Mouse (Mus musculus): Measurements from ENCODE around the gene Nlrp9c.
"Not testable (repeated sequence)": the region's sequence is repeated elsewhere in the genome, so short reads cannot be mapped to it uniquely, and the experiment has no call there.

DNA sequence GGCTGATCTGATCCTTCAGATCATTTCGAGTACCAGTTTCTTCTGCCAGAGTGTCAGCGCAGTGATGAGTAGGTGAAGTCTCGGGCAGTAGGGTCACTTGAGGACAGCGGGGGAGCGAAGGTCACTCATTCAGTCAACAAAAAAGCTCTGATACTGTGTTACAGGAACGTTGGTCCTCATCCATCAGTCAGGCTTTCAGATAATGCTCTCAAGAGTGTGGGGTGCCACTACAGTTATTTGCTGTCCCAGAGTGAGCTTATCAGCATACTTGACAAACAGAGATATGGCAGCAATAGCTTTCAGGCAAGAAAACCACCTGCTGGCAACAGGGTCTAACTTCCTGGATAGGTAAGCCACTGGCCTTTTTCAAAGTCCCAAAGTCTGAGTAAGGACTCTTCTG, 46.8 kb downstream of the Nlrp9c start:
- not testable (repeated sequence) for TF ChIP-seq CTCF (conservative IDR thresholded peaks at IDR 0.05; ENCODE audit: low read length); NANOG (IDR thresholded peaks at IDR 0.05; ENCODE audit: borderline replicate concordance, low read length); POU5F1 (IDR thresholded peaks at IDR 0.05; ENCODE audit: borderline replicate concordance, low read length)

Data from E14TG2a.4 (cell line).